Mouse (Mus musculus) heart, embryonic 13.5 days (tissue): ENCODE results near the gene Slc50a1. TPM values are rescaled to one million over a fixed set of nuclear protein-coding genes. Genes with fewer than 3 reads are reported as not detected.

Experiments
- ATAC-seq: fragments of 200-750 bp; cut with Nextera tagmentation; 2 replicates; pipeline ENCODE4 v1.8.0; 2017; ENCODE audit warnings: moderate TSS enrichment; ENCODE audit not compliant: insufficient number of reproducible peaks, low FRiP score, low TSS enrichment; ENCODE audit errors: extremely low read depth
- H3K27ac ChIP-seq: fragments of 300-500 bp; sonication (generic); replicated peaks from 2 replicates; pipeline ENCODE4 v1.5.1; 2015; ENCODE audit warnings: moderate library complexity, mild to moderate bottlenecking, inconsistent platforms
- H3K27me3 ChIP-seq: fragments of 300-500 bp; sonication (generic); replicated peaks from 2 replicates; pipeline ENCODE4 v1.6.1; 2015; ENCODE audit warnings: mild to moderate bottlenecking, inconsistent platforms
- H3K36me3 ChIP-seq: fragments of 300-500 bp; sonication (generic); 2 replicates; pipeline ENCODE4 v1.6.1; 2015; ENCODE audit warnings: mild to moderate bottlenecking, inconsistent platforms
- H3K4me1 ChIP-seq: fragments of 300-500 bp; sonication (generic); 2 replicates; pipeline ENCODE4 v1.6.1; 2015; ENCODE audit warnings: inconsistent platforms
- H3K4me2 ChIP-seq: fragments of 300-500 bp; sonication (generic); 2 replicates; pipeline ENCODE4 v1.6.1; 2015; ENCODE audit warnings: inconsistent platforms, mild to moderate bottlenecking, moderate library complexity
- H3K4me3 ChIP-seq: fragments of 300-500 bp; sonication (generic); 2 replicates; pipeline ENCODE4 v1.5.1; 2015; ENCODE audit warnings: moderate library complexity, mild to moderate bottlenecking, inconsistent platforms
- H3K9ac ChIP-seq: fragments of 300-500 bp; sonication (generic); 2 replicates; pipeline ENCODE4 v1.6.1; 2015; ENCODE audit warnings: inconsistent platforms, mild to moderate bottlenecking, moderate library complexity
- H3K9me3 ChIP-seq: fragments of 300-500 bp; sonication (generic); 2 replicates; pipeline ENCODE4 v1.6.1; 2016; ENCODE audit warnings: inconsistent platforms
- WGBS: fragments of 180-500 bp; shearing (Covaris S2); methylation state at CpG from one replicate; pipeline ENCODE4 v1.1.7; 2015; ENCODE audit warnings: mixed read lengths; 5-methylcytosine and 5-hydroxymethylcytosine counted together
- polyA plus RNA-seq: library from polyadenylated mRNA; unstranded; fragments of >200 nt; fragmentation: Nextera tagmentation; extraction: Ambion mirVana; gene quantifications from 2 replicates; pipeline ENCODE4 v1.2.1, GENCODE M21; 2015

Slc50a1 gene
- polyA plus RNA-seq, 1 experiment from 2014 or later: 40.7 TPM

DNA sequence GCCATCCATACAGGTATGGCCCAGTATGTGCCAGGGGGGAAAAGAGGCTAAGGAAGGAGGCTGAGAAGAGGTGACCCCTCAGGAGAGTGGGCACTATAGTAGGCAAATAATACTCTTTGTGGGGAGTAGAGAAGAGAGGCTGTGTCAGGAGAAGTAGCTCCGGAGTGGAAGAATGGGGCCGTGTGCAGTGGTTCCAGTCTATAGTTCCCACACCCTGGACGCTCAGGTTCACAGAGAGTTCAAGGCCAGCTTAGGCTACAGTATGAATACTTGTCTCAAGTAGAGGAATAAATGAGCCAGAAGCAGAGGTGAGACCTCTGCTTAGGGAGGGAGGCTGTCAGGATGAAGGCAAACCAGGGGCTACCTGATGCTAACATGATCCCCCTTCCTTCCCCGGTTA is 41.1 kb downstream of the Slc50a1 start:
- Histone ChIP-seq H3K4me3 (no peak overlapping the region), H3K4me2 (0 out of 2 replicates have a peak overlapping the region, but pooled peaks have one; percentile 78), H3K9me3 (no peaks in the 10 kb centered on the region), H3K4me1 (peaks cover 39% of the 10 kb centered on the region), H3K27me3 (peaks cover 67% of the 10 kb centered on the region), H3K27ac (no peak overlapping the region), H3K36me3 (0 out of 2 replicates have a peak, but pooled peaks cover 4% of the 10 kb centered on the region), H3K9ac (no peak overlapping the region)
- no peak for ATAC-seq
- 63% methylated on average over 4 of the region's 4 CpGs for WGBS

DNA sequence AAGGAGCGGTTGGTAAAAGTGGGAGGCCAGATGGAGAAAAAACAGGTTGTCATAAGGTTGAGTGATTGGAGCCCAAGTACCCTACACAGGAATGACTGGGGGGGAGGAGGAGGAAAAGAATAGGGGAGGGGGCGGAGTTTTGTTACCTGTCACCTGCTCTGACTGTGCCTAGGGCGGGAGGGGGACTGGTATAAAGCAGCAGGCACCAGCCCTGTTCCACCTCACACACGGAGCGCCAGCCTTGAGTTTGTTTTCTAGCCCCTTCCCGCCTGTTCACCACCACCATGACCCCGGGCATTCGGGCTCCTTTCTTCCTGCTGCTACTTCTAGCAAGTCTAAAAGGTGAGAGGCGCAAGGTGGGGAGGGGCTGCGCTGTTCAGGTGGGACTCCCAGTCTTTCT is 41.5 kb downstream of the Slc50a1 start, which contains the start of gene Muc1:
Muc1 (plus strand) TSS at position 222 of the 400 bp plus-strand sequence.
- H3K4me1 ChIP-seq: peaks cover 35% of the 10 kb centered on the region

GRCm38 (mm10) chr3:89228180-89228549 is 42.2 kb downstream of the Slc50a1 start:
- H3K27me3 ChIP-seq: peaks cover 66% of the 10 kb centered on the region
- peak overlapping the region; percentile 57 for H3K4me3 ChIP-seq
- WGBS: under 1% methylated on average over 20 of the region's 20 CpGs
- H3K9me3 ChIP-seq: no peaks in the 10 kb centered on the region
- H3K9ac ChIP-seq: peak overlapping the region; percentile 76
- H3K36me3 ChIP-seq: 0 out of 2 replicates have a peak, but pooled peaks cover 8% of the 10 kb centered on the region
- H3K4me1 ChIP-seq: peaks cover 29% of the 10 kb centered on the region
- H3K4me2 ChIP-seq: peak overlapping the region; percentile 78
- H3K27ac ChIP-seq: 0 out of 2 replicates have a peak overlapping the region, but pooled peaks have one; percentile 17
- peak; percentile 22; the same call in 1 of the 2 replicates for ATAC-seq

More for the DNA sequence above, 41.5 kb downstream of the Slc50a1 start, which contains the start of gene Muc1:
- 28% methylated on average over 10 of the region's 10 CpGs for WGBS
- Histone ChIP-seq H3K9ac (peak within 1 kb of the TSS; percentile 76), H3K27ac (0 out of 2 replicates have a peak within 1 kb of the TSS, but pooled peaks have one; percentile 17), H3K9me3 (no peaks in the 10 kb centered on the region), H3K36me3 (0 out of 2 replicates have a peak, but pooled peaks cover 4% of the 10 kb centered on the region), H3K4me2 (peak within 1 kb of the TSS; percentile 78), H3K27me3 (peaks cover 66% of the 10 kb centered on the region), H3K4me3 (peak within 1 kb of the TSS; percentile 57)
- no peak for ATAC-seq

DNA sequence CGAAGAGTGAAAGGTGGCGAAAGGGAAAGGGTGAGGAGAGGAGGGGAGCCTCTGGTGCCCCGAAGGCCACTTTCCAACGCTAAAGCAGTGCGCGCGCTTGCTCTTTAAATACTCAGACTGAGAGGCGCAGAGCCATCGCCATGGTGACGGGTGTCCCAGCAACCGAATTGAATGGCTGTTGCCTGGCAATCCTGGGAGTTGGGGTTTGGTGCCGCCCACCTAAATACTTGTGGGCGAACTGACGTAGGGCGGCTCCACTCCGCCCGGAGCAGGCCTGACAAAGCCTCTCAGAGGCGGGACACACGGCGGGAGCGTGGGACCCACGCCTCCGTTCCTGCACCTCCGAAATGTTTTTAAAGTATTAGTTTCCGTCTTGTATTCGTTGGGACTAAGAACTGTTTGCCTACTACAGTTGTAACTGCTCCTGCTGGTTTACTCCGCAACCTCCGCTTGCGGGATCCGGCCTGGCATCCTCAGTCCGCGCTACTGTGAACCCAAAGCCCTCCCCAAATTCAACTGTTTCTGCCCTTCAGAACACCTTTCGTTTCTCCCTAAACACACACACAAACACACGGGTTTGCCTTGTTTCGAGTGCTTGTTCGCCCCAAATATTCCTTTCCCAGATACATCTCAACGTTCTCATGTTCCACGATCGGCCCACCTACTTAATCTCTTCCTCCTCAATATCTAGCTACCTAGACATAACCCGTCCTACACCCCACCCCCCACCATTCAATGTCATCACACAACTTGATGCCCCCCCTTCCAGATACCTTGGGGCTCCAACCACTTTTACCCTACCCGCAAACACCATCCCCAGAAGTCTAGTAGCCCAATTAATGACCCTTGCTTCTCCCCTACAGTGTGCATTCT is 42.8 kb downstream of the Slc50a1 start:
- peaks cover 22% of the 10 kb centered on the region for H3K4me1 ChIP-seq
- H3K9me3 ChIP-seq: no peaks in the 10 kb centered on the region
- WGBS: 3% methylated on average over 41 of the region's 41 CpGs
- 0 out of 2 replicates have a peak, but pooled peaks cover 8% of the 10 kb centered on the region for H3K36me3 ChIP-seq
- peaks cover 66% of the 10 kb centered on the region for H3K27me3 ChIP-seq
- peak overlapping the region; percentile 76 for H3K9ac ChIP-seq
- H3K4me3 ChIP-seq: peak overlapping the region; percentile 57
- 0 out of 2 replicates have a peak overlapping the region, but pooled peaks have one; percentile 6 for H3K27ac ChIP-seq
- ATAC-seq: peak; percentile 55; the same call in 1 of the 2 replicates
- peak overlapping the region; percentile 78 for H3K4me2 ChIP-seq

DNA sequence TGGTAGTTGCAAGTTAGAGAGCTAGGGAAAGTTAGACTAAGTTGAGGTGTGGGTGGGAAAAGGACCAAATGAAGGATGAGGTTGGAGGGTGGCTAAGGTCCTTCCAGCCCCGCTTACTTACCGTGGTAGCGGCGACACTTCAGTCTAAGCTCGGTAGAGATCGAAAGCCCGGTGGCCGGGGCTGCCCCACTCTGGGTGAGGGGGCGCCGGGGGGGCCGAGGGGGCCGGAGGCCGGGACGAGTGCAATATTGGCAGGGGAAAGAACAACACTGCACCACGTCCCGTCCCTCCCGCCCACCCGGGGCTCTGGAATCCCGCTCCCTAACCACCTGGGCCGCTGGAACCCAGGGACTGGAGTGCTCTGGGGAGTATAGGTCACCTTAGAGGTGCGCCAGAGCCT is 43.5 kb downstream of the Slc50a1 start, which contains the start of gene Mtx1:
Mtx1 (minus strand) TSS at position 189 of the 400 bp plus-strand sequence.
- peak within 1 kb of the TSS; percentile 78 for H3K4me2 ChIP-seq
- H3K27me3 ChIP-seq: peaks cover 61% of the 10 kb centered on the region
- WGBS: 7% methylated on average over 21 of the region's 21 CpGs
- 0 out of 2 replicates have a peak, but pooled peaks cover 8% of the 10 kb centered on the region for H3K36me3 ChIP-seq
- peak within 1 kb of the TSS; percentile 6; the same call in 1 of the 2 replicates for H3K27ac ChIP-seq
- ATAC-seq: no peak
- H3K4me3 ChIP-seq: peak within 1 kb of the TSS; percentile 57
- no peaks in the 10 kb centered on the region for H3K9me3 ChIP-seq
- H3K9ac ChIP-seq: peak within 1 kb of the TSS; percentile 76
- H3K4me1 ChIP-seq: peaks cover 22% of the 10 kb centered on the region

GRCm38 (mm10) chr3:89226361-89226760 is 44.0 kb downstream of the Slc50a1 start:
- WGBS: 45% methylated on average over 11 of the region's 11 CpGs
- peaks cover 22% of the 10 kb centered on the region for H3K4me1 ChIP-seq
- peaks cover 56% of the 10 kb centered on the region for H3K27me3 ChIP-seq
- peaks cover 11% of the 10 kb centered on the region; the same call in 1 of the 2 replicates for H3K36me3 ChIP-seq
- H3K27ac ChIP-seq: no peak overlapping the region; the same call in 1 of the 2 replicates
- peak overlapping the region; percentile 76 for H3K9ac ChIP-seq
- H3K4me3 ChIP-seq: peak overlapping the region; percentile 57
- H3K4me2 ChIP-seq: peak overlapping the region; percentile 78
- ATAC-seq: no peak
- H3K9me3 ChIP-seq: no peaks in the 10 kb centered on the region

- no peak for ATAC-seq
- H3K4me2 ChIP-seq: peak overlapping the region; percentile 78; the same call in 1 of the 2 replicates
- 65% methylated on average over 4 of the region's 4 CpGs for WGBS
- H3K4me3 ChIP-seq: no peak overlapping the region
- peak overlapping the region; percentile 76; the same call in 1 of the 2 replicates for H3K9ac ChIP-seq
- H3K36me3 ChIP-seq: peaks cover 11% of the 10 kb centered on the region; the same call in 1 of the 2 replicates
- H3K27me3 ChIP-seq: peaks cover 52% of the 10 kb centered on the region
- H3K9me3 ChIP-seq: no peaks in the 10 kb centered on the region
- H3K27ac ChIP-seq: no peak overlapping the region
- peaks cover 22% of the 10 kb centered on the region for H3K4me1 ChIP-seq
Observed at GRCm38 (mm10) chr3:89225918-89226317, 44.5 kb downstream of the Slc50a1 start.

DNA sequence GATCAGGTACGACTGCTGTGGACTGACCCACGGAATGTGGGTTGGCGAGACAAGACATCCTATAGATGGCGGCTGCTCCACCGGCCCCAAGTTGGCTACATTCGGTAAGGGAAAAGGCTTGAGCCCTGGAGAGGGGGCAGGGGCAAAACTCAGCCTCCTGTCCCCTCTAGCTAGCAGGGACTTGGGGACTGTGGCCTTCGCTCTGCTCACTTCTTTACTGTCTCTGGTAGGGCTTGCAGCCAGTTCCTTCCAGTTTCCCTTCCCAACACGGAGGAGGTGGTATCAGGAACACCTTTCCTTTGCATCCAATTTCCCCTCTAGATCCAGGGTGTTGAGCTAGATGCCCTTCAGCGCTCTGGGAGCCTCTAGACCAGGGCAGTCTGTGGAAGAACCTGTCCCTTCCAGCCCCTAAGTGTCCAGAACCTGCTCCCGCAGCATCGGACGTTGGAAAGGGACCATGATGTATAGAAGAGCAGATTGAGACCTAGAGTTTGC is 45.0 kb downstream of the Slc50a1 start:
- peaks cover 22% of the 10 kb centered on the region for H3K4me1 ChIP-seq
- no peak overlapping the region for H3K4me2 ChIP-seq
- no peak overlapping the region for H3K9ac ChIP-seq
- H3K4me3 ChIP-seq: no peak overlapping the region
- ATAC-seq: no peak
- H3K27ac ChIP-seq: no peak overlapping the region
- 64% methylated on average over 12 of the region's 12 CpGs for WGBS
- H3K27me3 ChIP-seq: peaks cover 47% of the 10 kb centered on the region
- peaks cover 11% of the 10 kb centered on the region; the same call in 1 of the 2 replicates for H3K36me3 ChIP-seq
- no peaks in the 10 kb centered on the region for H3K9me3 ChIP-seq

- Histone ChIP-seq H3K27ac (no peak overlapping the region), H3K4me3 (no peak overlapping the region), H3K36me3 (peaks cover 11% of the 10 kb centered on the region; the same call in 1 of the 2 replicates), H3K27me3 (peaks cover 41% of the 10 kb centered on the region), H3K4me1 (peaks cover 25% of the 10 kb centered on the region), H3K9ac (no peak overlapping the region), H3K4me2 (no peak overlapping the region), H3K9me3 (no peaks in the 10 kb centered on the region)
- ATAC-seq: no peak
- 71% methylated on average over 11 of the region's 11 CpGs for WGBS
Observed at GRCm38 (mm10) chr3:89224796-89225195, 45.6 kb downstream of the Slc50a1 start.

DNA sequence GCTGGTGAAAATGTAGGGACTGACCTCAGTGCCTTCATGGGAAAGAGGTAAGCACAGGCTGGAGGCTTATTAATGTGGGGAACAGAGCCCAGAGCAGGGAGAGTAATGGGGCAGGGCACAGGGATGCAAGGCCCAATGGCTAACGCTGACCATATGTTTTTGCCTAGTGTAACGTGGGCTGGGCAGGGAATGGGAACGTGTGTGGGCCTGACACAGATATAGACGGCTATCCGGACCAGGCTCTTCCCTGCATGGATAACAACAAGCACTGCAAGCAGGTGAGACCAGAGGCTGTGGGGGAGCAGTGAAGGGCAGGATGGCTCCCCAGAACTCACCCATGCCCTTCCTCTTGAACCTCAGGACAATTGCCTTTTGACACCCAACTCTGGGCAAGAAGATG is 49.2 kb downstream of the Slc50a1 start:
- no peak overlapping the region for H3K27ac ChIP-seq
- H3K9ac ChIP-seq: no peak overlapping the region
- no peak for ATAC-seq
- WGBS: 66% methylated on average over 5 of the region's 5 CpGs
- H3K36me3 ChIP-seq: peaks cover 11% of the 10 kb centered on the region; the same call in 1 of the 2 replicates
- H3K4me1 ChIP-seq: peaks cover 11% of the 10 kb centered on the region
- H3K4me2 ChIP-seq: no peak overlapping the region
- H3K4me3 ChIP-seq: no peak overlapping the region
- no peaks in the 10 kb centered on the region for H3K9me3 ChIP-seq
- H3K27me3 ChIP-seq: peaks cover 19% of the 10 kb centered on the region

- no peaks in the 10 kb centered on the region for H3K9me3 ChIP-seq
- no peak overlapping the region for H3K4me2 ChIP-seq
- WGBS: 26% methylated on average over 8 of the region's 8 CpGs
- H3K36me3 ChIP-seq: peaks cover 7% of the 10 kb centered on the region; the same call in 1 of the 2 replicates
- no peak overlapping the region for H3K9ac ChIP-seq
- 0 out of 2 replicates have a peak, but pooled peaks cover 3% of the 10 kb centered on the region for H3K27me3 ChIP-seq
- H3K4me1 ChIP-seq: peaks cover 26% of the 10 kb centered on the region
- no peak for ATAC-seq
- peak overlapping the region; percentile 48 for H3K27ac ChIP-seq
- no peak overlapping the region for H3K4me3 ChIP-seq
Observed at GRCm38 (mm10) chr3:89219546-89219945, 50.8 kb downstream of the Slc50a1 start.
